Mouse (Mus musculus) urinary bladder, adult 2 months (tissue): Measurements from ENCODE around the gene Slmap. TPM values are rescaled to one million over a fixed set of nuclear protein-coding genes. Genes with fewer than 3 reads are reported as not detected.
A peak's percentile ranks its signal among the peaks of the same experiment; 100 is the strongest.
"Not testable (repeated sequence)": the region's sequence is repeated elsewhere in the genome, so short reads cannot be mapped to it uniquely, and the experiment has no call there.

ENCODE experiments used
- DNase-seq: peaks from one replicate; pipeline ENCODE4 v3.0.0; 2022; ENCODE audit warnings: low spot score
- polyA plus RNA-seq: library from polyadenylated mRNA; depleted of rRNA; stranded (reverse); fragments of >200 nt; gene quantifications from 2 replicates; pipeline ENCODE4 v1.2.3, GENCODE M21; 2012; rRNA removed

Gene Slmap
- 261 and 300 TPM in 2 replicates for polyA plus RNA-seq

DNA sequence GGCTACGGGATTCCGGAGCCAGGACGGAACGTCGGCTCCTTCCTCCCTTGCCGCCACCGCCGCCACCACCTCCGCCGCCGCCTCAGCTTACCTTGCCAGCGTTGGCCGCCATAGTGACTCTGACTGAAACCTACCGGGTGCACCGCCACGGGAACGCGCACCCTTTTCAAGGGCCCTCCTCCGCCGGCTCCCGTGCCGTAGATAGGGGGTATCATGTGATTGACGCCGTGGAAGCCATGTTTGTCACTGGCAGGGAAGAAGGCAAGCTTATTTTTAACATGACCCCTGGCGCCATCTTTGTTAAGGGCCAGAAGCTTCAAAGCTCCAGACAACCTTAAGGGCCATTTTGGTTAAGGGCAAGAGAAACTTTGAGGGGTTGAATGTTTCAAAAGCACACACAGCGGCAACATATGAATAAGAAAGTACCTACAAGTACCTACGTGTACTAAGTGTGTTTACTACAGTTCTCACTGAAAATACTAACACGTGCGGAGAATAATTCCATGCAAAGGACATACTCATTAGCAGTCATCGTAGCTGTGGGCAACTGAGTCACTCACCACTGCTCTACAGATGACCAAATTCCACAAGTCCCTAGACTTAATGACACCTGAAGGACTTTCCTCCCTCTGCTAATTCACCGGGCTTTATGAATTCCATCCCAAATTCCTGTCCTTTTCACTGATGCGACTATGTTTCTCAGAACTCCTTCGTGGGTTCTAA is at the start of gene Slmap:
Gene Slmap, minus strand, starts transcription at position 175 of the 723 bp plus-strand sequence.
- DNase-seq = peak; percentile 99

DNA sequence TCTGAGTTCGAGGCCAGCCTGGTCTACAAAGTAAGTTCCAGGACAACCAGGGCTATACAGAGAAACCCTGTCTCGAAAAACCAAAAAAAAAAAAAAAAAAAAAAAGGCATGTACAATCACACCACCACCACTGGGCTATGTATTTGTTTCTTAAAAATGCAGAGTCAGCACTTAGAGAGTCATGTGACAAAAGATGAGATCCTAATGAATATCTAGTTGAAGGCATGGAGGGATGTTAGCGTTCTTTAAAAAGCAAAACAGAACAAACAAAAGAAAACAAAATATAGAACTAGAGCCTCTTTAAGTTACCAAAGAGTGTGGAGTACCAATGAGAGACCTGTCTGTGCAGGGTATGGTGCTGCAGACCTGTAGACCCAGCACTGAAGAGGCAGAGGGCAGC is 48.9 kb upstream of the Slmap start:
- DNase-seq = no peak

GRCm38 (mm10) chr14:26579346-26580343 is 44.9 kb upstream of the Slmap start:
- DNase-seq = peak; percentile 83

GRCm38 (mm10) chr14:26578791-26579191 is 44.1 kb upstream of the Slmap start:
- DNase-seq = no peak

DNA sequence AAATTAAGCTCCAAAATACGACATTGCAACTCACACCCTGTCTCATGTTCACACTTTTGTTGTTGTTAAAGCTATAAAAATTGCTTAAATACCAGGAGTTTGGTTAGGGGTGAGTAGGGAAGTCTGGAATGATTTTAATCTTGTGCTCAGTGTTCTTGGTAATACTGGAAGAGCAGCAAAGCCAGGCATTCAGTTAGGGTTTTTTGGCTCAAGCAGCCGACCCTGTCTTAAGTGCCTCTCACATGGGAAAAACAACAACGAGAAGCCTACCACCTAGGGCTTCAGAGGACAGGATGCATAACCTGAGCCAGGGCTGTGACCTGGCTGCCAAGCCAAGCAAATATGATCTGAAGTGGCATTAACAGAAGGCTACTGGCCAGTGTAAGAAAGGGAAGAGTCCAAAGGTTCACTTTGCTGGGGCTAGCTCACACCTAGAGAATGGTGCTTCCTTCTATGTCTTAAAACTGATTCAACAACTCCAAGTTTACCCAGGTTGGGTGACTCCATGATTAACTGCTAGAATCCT is 41.6 kb upstream of the Slmap start:
- no peak for DNase-seq

- DNase-seq = not testable (repeated sequence)
These were observed 38.8 kb upstream of the Slmap start, which contains the start of gene Dennd6a for GRCm38 (mm10) chr14:26573556-26573955. Gene Dennd6a, plus strand, starts transcription at chr14:26573856.

DNA sequence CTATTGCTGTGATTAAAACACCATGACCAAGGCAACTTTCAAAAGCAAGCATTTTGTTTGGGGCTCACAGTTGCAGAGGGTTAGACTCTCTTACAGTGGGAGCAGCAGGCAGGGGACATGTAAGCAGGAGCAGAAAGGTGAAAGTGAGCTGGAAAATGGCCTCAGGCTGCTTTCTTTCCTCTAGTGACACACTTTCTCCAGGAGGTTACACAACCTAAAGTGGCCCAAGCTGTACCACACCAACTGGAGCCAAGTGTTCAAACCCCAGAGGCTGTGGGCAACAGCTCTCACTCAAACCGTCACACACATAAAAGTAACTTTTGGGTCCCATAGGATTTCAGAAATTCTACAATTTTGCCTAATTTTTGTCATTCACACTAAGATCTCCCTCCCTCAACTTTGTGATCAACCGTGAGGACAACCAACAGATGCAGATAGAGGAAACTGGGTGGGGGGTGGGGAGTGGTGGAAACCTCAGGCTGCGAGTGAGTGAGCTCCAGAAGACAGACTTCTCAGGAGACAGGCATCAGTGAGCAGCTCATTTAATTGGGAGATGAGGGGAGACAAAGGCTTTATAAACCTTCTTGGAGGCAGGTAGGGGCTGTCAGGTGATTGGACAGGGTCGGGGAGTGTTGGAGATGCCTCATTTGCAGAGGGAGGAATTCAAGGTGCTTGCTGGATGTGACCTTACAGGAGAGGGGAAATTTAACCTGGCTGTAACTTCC is 37.4 kb upstream of the Slmap start:
- DNase-seq = no peak

DNA sequence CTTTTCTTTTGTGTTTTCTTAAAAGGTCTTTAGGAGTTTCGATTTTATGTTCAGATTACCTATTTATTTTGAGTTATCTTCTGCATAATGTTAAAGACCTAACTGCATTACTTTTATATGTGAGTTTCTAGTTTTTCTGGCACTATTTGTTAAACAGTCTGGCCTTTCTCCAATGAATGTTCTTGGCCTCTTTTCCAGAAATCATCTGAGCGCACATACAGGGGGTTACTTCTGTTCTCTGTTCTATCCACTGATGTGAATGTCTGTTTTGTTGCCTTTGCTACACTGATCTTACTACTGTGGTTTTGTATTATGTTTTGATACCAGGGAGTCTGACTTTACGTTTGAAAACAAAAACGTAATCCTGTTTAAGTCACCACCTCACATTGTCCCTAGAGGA is 35.1 kb upstream of the Slmap start:
- no peak for DNase-seq

GRCm38 (mm10) chr14:26562247-26562646 is 27.5 kb upstream of the Slmap start:
- DNase-seq = no peak

DNA sequence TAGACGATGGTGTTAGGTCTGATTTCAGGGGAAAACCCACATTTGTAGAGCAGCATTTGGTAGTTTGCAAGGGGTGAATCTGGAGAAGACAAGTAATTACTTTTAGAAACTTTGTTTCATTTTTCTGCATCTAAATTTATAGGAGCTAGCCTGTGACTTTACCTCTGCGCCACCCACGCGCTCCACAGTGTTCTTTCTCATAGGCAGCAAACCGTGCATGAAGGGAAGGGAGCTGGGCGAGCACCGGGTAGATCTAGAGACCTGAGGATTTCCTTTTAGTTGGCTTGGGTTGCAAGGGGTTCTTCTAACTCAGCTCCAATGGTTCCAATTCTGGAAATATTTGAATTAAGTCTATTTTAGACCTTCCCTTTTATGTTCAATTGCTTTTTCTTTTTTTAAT is 23.8 kb upstream of the Slmap start:
- no peak for DNase-seq

DNA sequence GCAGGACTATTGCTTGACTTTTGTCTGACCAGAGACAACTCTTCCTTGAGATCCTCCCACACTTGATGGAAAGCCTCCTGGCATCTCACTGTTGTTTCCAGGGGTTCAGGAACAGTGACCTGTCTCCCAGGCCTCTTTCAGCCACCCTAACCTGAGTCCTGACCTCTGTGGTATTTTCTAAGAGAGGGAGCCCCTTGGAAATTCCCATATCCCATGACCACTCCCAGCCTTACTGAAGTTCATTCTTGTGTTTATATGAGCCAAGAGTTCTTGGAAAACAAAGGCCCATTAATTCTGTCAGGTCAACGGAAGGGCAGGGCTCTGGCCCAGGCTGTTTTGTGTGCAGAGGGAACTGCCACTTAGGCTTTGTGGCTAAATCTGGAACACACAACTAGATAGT is 22.9 kb upstream of the Slmap start:
- DNase-seq = no peak

- DNase-seq = no peak
These were observed 18.1 kb upstream of the Slmap start for GRCm38 (mm10) chr14:26552853-26553252.

GRCm38 (mm10) chr14:26552441-26552840 is 17.7 kb upstream of the Slmap start:
- DNase-seq = no peak

GRCm38 (mm10) chr14:26550712-26551111 is 16.0 kb upstream of the Slmap start:
- DNase-seq = no peak

GRCm38 (mm10) chr14:26547516-26548488 is 13.1 kb upstream of the Slmap start:
- DNase-seq = no peak

DNA sequence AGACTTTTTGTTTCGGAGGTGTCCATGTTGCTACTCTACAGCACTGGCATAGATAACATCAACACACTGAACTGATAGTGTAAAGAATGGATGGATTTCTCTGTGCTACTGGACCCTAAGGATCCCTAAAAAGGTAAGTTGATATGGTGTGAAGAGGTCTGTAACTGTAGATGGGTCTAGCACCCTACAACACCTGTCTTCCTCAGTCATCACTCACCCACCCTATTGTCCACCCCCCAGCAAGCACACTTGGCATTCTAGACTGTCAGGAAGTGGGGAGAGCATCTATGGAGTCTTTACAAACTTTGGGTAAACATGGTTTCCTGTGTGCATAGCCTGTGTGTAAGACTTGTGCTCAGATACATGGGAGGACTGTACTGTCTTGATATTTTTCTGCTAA is 7.4 kb upstream of the Slmap start:
- no peak for DNase-seq

DNA sequence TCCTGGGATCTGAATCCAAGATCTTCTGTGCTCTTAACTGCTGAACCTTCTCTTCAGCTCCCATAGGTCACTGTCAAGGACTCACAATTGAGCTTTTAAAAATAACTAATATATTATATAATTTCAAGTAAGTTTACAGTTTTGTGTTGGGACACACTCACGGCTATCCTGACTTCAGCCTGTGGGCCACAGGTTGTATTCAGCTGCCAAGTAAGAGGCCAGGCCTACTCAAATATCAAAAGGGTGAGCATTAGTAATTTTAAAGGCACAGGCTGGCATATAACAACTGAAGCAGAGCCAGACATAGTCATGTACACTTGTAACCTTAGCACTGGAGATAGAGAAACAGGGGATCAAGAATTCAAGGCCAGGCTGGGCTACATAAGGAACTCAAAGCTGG is 5.8 kb upstream of the Slmap start:
- no peak for DNase-seq

GRCm38 (mm10) chr14:26539241-26539640 is 4.5 kb upstream of the Slmap start:
- no peak for DNase-seq

GRCm38 (mm10) chr14:26533821-26534756 is 642 bp downstream of the Slmap start:
- DNase-seq = peak; percentile 67
